Mouse (Mus musculus): ENCODE measurements at regions not wholly inside any gene's neighbourhood (a gene's known extent, or its start where the extent isn't known, plus 50 kb on each side); places are given as distances from the start of the nearest gene placed in this dataset.

- TF ChIP-seq CTCF (IDR thresholded peaks at IDR 0.05; ENCODE audit: borderline replicate concordance, extremely low read depth, insufficient read depth, insufficient read length), result no peak
- no peak for TF ChIP-seq POLR2A (IDR thresholded peaks at IDR 0.05; ENCODE audit: borderline replicate concordance, extremely low read depth, insufficient read depth, insufficient read length, poor library complexity, severe bottlenecking)
Observed at GRCm38 (mm10) chr17:14764796-14765195, 70.8 kb upstream of the Thbs2 start.
